Mouse (Mus musculus) erythroblast, embryonic 14.5 days (primary cell): ENCODE results near the gene 4931414P19Rik.

Experiments
- GATA1 ChIP-seq: IDR thresholded peaks from 2 replicates; pipeline ENCODE4 v1.6.1; 2012; ENCODE audit warnings: low read length, inconsistent platforms, mixed read lengths
- TAL1 ChIP-seq: IDR thresholded peaks from 3 replicates; pipeline ENCODE4 v1.6.1; 2012; ENCODE audit warnings: low read length, inconsistent platforms, mixed read lengths

- no peak for TF ChIP-seq GATA1
- TF ChIP-seq TAL1, result no peak
Measured at GRCm38 (mm10) chr14:54560527-54561242, 45.1 kb downstream of the 4931414P19Rik start.
